ENCODE assay signal across 26 mouse cellular contexts in the genomic region with DNA sequence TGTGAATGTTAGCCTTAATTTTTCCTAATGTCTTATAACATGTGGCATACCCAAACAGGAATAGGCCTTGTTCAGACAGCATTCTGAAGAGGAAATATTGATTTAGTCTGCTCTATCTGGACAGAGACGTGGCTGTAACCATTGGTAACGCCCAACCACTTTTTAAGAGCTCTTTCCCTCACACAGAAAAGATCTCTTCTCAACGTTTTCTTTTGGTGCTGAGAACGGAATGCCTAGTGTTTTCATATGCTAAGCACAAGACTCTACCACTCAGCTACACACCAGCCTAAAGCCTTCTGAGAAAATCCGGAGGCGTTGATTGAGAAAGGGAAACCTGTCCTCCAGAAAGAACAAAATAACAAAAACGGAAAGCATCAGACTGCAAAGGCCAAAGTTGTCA. TPM values are rescaled to one million over a fixed set of nuclear protein-coding genes. Genes with fewer than 3 reads are reported as not detected.
DNase-seq lines count a peak whose midpoint lies in the region; ATAC-seq and TF ChIP-seq lines count a peak whose summit lies in the region.
"Had no signal": no experiment of that assay in that cellular context is flagged by ENCODE, and none has a peak within 500 bp of the region (broad histone marks: within the 10 kb centered on the region; RNA-seq: fewer than 3 reads in every experiment).

No protein-coding gene starts in this region.

- DNase-seq in kidney, postnatal 0 days (ENCODE audit: low spot score): peak; percentile 4
- no peak for DNase-seq in kidney, adult 11 months
- no peak for DNase-seq in lung, adult 2 months
- peak; percentile 15 for DNase-seq in ES-CJ7 (ENCODE audit: low read depth, low spot score)
- DNase-seq in yolk sac, embryonic 10.5 days (ENCODE audit: low spot score): no peak
- DNase-seq: adrenal gland, postnatal 10 days; cerebellum, adult 8-10 months; cerebellum, postnatal 36 days; embryo, embryonic 11 days; gastrocnemius, postnatal 36 days; heart, adult 2 months; kidney, adult 18-20 months; kidney, postnatal 10 days; liver; lung, embryonic 14.5 days; right cerebral cortex, adult 18-20 months; thymus, adult 18-20 months; thymus, postnatal 4 days had no signal

- H3K4me1 ChIP-seq in kidney, postnatal 0 days (replicated peaks; ENCODE audit: insufficient read depth, low read length): no peaks in the 10 kb centered on the region
- H3K4me1 ChIP-seq in lung, embryonic 16.5 days (replicated peaks; ENCODE audit: control insufficient read depth, insufficient read depth, low read length): peaks cover 3% of the 10 kb centered on the region; the same call in 1 of the 2 replicates
- no peaks in the 10 kb centered on the region for H3K4me1 ChIP-seq in lung, adult 2 months (ENCODE audit: control insufficient read depth, insufficient read depth, low read length)
- H3K4me1 ChIP-seq in brown adipose tissue, adult 24 weeks (ENCODE audit: control insufficient read depth, insufficient read depth, insufficient read length, low read length): peaks cover 2% of the 10 kb centered on the region; the same call in 1 of the 2 replicates
- H3K4me1 ChIP-seq in intestine, embryonic 16.5 days (ENCODE audit: control insufficient read depth, insufficient read depth, low read length): no peaks in the 10 kb centered on the region
- H3K4me1 ChIP-seq: embryonic facial prominence, embryonic 15.5 days; forebrain, embryonic 10.5 days; hindbrain, embryonic 12.5 days; neural tube, embryonic 15.5 days had no signal

- no peaks in the 10 kb centered on the region for H3K27me3 ChIP-seq in kidney, postnatal 0 days (ENCODE audit: insufficient read depth, low read length)
- no peaks in the 10 kb centered on the region for H3K27me3 ChIP-seq in lung, embryonic 16.5 days (ENCODE audit: control insufficient read depth, insufficient read depth, low read depth, low read length)
- H3K27me3 ChIP-seq in intestine, embryonic 16.5 days (replicated peaks; ENCODE audit: control insufficient read depth, insufficient read depth, low read length): no peaks in the 10 kb centered on the region
- H3K27me3 ChIP-seq: embryonic facial prominence, embryonic 15.5 days; hindbrain, embryonic 12.5 days; neural tube, embryonic 15.5 days had no signal

- no peak overlapping the region for H3K4me3 ChIP-seq in kidney, postnatal 0 days (replicated peaks; ENCODE audit: low read depth, low read length)
- no peak overlapping the region for H3K4me3 ChIP-seq in lung, embryonic 16.5 days (ENCODE audit: low read length)
- H3K4me3 ChIP-seq in lung, adult 2 months (replicated peaks; ENCODE audit: extremely low read depth, low read depth, low read length): no peak overlapping the region
- H3K4me3 ChIP-seq in brown adipose tissue, adult 24 weeks (ENCODE audit: insufficient read depth, low read depth, low read length): no peak overlapping the region
- no peak overlapping the region for H3K4me3 ChIP-seq in intestine, embryonic 16.5 days (ENCODE audit: low read length)
- H3K4me3 ChIP-seq: embryonic facial prominence, embryonic 15.5 days; forebrain, embryonic 10.5 days; heart, adult 2 months; hindbrain, embryonic 12.5 days; neural tube, embryonic 15.5 days had no signal

- ATAC-seq in kidney, postnatal 0 days (replicated peaks; ENCODE audit: low FRiP score, low read depth): no peak
- peak; percentile 23; the same call in 1 of the 2 replicates for ATAC-seq in lung, embryonic 16.5 days (ENCODE audit: low read depth)
- no peak for ATAC-seq in intestine, embryonic 16.5 days

- no peak for TF ChIP-seq CTCF in kidney, postnatal 0 days (IDR thresholded peaks at IDR 0.05; ENCODE audit: low read depth)
- TF ChIP-seq CTCF in lung, adult 2 months (IDR thresholded peaks at IDR 0.05; ENCODE audit: insufficient read depth, low read length): no peak

- TF ChIP-seq POLR2A in lung, adult 2 months (IDR thresholded peaks at IDR 0.05; ENCODE audit: borderline replicate concordance, extremely low read depth, low read depth, low read length): no peak

- H3K9me3 ChIP-seq in kidney, postnatal 0 days (replicated peaks; ENCODE audit: low read length): no peaks in the 10 kb centered on the region
- H3K9me3 ChIP-seq in lung, embryonic 16.5 days (ENCODE audit: control insufficient read depth, low read length): no peaks in the 10 kb centered on the region
- no peaks in the 10 kb centered on the region for H3K9me3 ChIP-seq in intestine, embryonic 16.5 days (ENCODE audit: control insufficient read depth, low read length)
- H3K9me3 ChIP-seq: embryonic facial prominence, embryonic 15.5 days; forebrain, embryonic 10.5 days; G1E; hindbrain, embryonic 12.5 days; neural tube, embryonic 15.5 days had no signal

- H3K4me2 ChIP-seq in kidney, postnatal 0 days (ENCODE audit: low read length): no peak overlapping the region
- H3K4me2 ChIP-seq in lung, embryonic 16.5 days (ENCODE audit: low read depth, low read length): no peak overlapping the region
- no peak overlapping the region for H3K4me2 ChIP-seq in intestine, embryonic 16.5 days (ENCODE audit: low read depth, low read length)
- H3K4me2 ChIP-seq: embryonic facial prominence, embryonic 15.5 days; hindbrain, embryonic 12.5 days; lung, embryonic 14.5 days; neural tube, embryonic 15.5 days had no signal

- no peaks in the 10 kb centered on the region for H3K36me3 ChIP-seq in kidney, postnatal 0 days (ENCODE audit: insufficient read depth, low read length)
- no peaks in the 10 kb centered on the region for H3K36me3 ChIP-seq in lung, embryonic 16.5 days (ENCODE audit: control insufficient read depth, insufficient read depth, low read length)
- no peaks in the 10 kb centered on the region for H3K36me3 ChIP-seq in intestine, embryonic 16.5 days (ENCODE audit: control insufficient read depth, insufficient read depth, low read length)
- H3K36me3 ChIP-seq: embryonic facial prominence, embryonic 15.5 days; forebrain, embryonic 10.5 days; G1E; hindbrain, embryonic 12.5 days; neural tube, embryonic 15.5 days had no signal

- H3K9ac ChIP-seq in kidney, postnatal 0 days (ENCODE audit: low read depth, low read length): no peak overlapping the region
- no peak overlapping the region for H3K9ac ChIP-seq in lung, embryonic 16.5 days (ENCODE audit: low read length)
- H3K9ac ChIP-seq in intestine, embryonic 16.5 days (ENCODE audit: low read depth, low read length): no peak overlapping the region
- H3K9ac ChIP-seq: embryonic facial prominence, embryonic 15.5 days; hindbrain, embryonic 12.5 days; lung, embryonic 14.5 days; neural tube, embryonic 15.5 days had no signal

- H3K27ac ChIP-seq in kidney, postnatal 0 days: no peak overlapping the region
- H3K27ac ChIP-seq in lung, embryonic 16.5 days (ENCODE audit: low read length): peak overlapping the region; percentile 66
- H3K27ac ChIP-seq in brown adipose tissue, adult 24 weeks (replicated peaks; ENCODE audit: low read depth, low read length): peak overlapping the region; percentile 45
- H3K27ac ChIP-seq in intestine, embryonic 16.5 days (ENCODE audit: low read length): no peak overlapping the region
- H3K27ac ChIP-seq: embryonic facial prominence, embryonic 15.5 days; forebrain, embryonic 10.5 days; hindbrain, embryonic 12.5 days; neural tube, embryonic 15.5 days had no signal

- 54% methylated on average over 7 of the region's 7 CpGs for WGBS in kidney, postnatal 0 days
- WGBS in lung, embryonic 16.5 days: 60% methylated on average over 7 of the region's 7 CpGs
- 51% methylated on average over 7 of the region's 7 CpGs for WGBS in lung, adult 2 months
- 71% methylated on average over 7 of the region's 7 CpGs for WGBS in intestine, embryonic 16.5 days

RNA-seq across cellular contexts. Expression of a gene that starts 25.6 kb away (rescaled TPM):
- 15.6 and 15.9 TPM in 2 replicates for polyA plus RNA-seq in kidney, postnatal 0 days (2015; fragmentation: Nextera tagmentation; extraction: Ambion mirVana)
- polyA plus RNA-seq in lung, embryonic 16.5 days (2015; fragmentation: Nextera tagmentation; extraction: Ambion mirVana): 18.5 and 20.1 TPM in 2 replicates
- 13.7 and 16.5 TPM in 2 replicates for polyA plus RNA-seq in lung, adult 2 months (2012; rRNA removed)
- polyA plus RNA-seq in brown adipose tissue, adult 24 weeks (2012; ENCODE audit: insufficient read depth, insufficient read length, missing spikeins): 27.7 and 28.5 TPM in 2 replicates
- 10.5 and 10.8 TPM in 2 replicates for polyA plus RNA-seq in intestine, embryonic 16.5 days (2015; fragmentation: Nextera tagmentation; extraction: Ambion mirVana)

Comparison
In these comparisons a context has a peak if more than half of its experiments do, and no peak if none do; other contexts are left out.
1. DNase-seq: peak in kidney, postnatal 0 days (single experiment) and ES-CJ7 (single experiment); none in kidney, adult 11 months (single experiment), lung, adult 2 months (single experiment) and yolk sac, embryonic 10.5 days (single experiment).
2. H3K27ac ChIP-seq: peak in lung, embryonic 16.5 days (single experiment) and brown adipose tissue, adult 24 weeks (single experiment); none in kidney, postnatal 0 days (single experiment) and intestine, embryonic 16.5 days (single experiment).